Mouse (Mus musculus) CH12F3 (cell line): ENCODE measurements around the gene Rftn1.

Experiments
- in situ Hi-C: fragments of 300-500 bp; cut with MboI; formaldehyde crosslinking; loops from 2 replicates; pipeline ENCODE4 v1.14.3; 2020; ENCODE audit warnings: low sequenced_read_pairs

The Rftn1 gene

DNA sequence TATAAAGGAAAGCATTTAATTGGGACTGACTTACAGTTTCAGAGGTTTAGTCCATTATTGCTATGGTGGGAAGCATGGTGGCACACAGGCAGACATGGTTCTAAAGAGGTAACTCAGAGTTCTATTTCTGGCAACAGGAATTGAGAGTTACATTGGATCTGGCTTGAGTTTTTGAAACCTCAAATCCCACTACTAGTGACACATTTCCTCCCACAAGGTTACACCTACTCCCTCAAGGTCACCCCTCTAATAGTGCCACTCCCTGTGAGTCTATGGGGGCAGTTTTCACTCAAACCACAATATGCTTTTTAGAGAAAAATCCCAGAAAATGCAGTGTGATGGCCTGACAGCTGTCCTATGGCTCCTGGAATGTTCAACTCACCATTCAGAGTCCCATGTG, 231.5 kb downstream of the Rftn1 start:
- in situ Hi-C loops: loop anchor here (25.0 kb wide), 1 partner anchor 828 kb away; no protein-coding TSS in a partner anchor

- in situ Hi-C loops: loop anchor here (25.0 kb wide), 1 partner anchor 835 kb away; no protein-coding TSS in a partner anchor
Measured at GRCm38 (mm10) chr17:49951856-49952607, 238.4 kb downstream of the Rftn1 start.

DNA sequence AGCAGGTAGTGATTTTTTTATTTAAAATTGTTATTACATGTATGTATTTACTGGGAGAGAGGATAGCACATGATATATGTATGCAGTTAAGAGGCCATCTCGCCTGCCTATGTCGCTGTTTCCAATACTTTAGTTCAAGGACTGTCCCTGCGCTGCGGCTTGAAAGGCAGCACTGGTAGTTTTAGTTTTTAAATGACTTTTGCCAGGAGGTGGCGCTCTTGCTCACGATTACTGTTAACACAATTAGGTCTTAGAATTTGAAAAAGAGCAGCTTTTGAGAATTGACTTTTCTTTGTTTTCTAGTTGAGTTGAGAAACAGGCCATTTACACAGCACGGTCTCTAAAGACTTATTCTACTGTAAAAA, 239.0 kb downstream of the Rftn1 start:
- in situ Hi-C loops: loop anchor here (25.0 kb wide), 1 partner anchor 836 kb away; no protein-coding TSS in a partner anchor

DNA sequence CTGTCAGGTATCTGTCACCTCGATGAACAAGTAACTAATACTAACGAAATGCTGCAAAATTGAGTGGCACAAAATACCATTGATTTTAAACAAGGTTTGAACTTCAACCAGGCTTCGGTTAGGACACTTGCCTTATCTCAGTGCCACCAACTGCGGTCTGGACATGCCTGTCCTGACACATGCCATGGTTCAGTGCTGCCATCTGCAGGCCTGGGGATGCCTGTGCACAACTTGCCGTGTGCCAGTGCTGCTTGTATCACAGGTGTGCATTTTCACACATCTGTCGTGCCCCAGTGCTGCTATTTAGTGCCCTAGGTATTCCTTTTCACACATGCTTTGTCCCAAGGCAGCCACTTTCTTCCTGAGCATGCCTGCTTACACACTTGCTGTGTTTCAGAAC, 247.8 kb downstream of the Rftn1 start:
- in situ Hi-C loops: loop anchor here (25.0 kb wide), 1 partner anchor 1845 kb away; no protein-coding TSS in a partner anchor
